Mouse (Mus musculus) ES-E14 (cell line): ENCODE measurements around the gene Fbxl18.

Source experiments
- CHD2 ChIP-seq: IDR thresholded peaks from 2 replicates; pipeline ENCODE4 v1.6.1; 2014; ENCODE audit warnings: mild to moderate bottlenecking, low read depth, low read length, inconsistent platforms
- ZC3H11A ChIP-seq: IDR thresholded peaks from 2 replicates; pipeline ENCODE4 v1.6.1; 2012; ENCODE audit warnings: low read depth, mild to moderate bottlenecking, inconsistent platforms, low read length, borderline replicate concordance
- ZNF384 ChIP-seq: IDR thresholded peaks from 2 replicates; pipeline ENCODE4 v1.6.1; 2012; ENCODE audit warnings: low read depth, low read length, inconsistent platforms

DNA sequence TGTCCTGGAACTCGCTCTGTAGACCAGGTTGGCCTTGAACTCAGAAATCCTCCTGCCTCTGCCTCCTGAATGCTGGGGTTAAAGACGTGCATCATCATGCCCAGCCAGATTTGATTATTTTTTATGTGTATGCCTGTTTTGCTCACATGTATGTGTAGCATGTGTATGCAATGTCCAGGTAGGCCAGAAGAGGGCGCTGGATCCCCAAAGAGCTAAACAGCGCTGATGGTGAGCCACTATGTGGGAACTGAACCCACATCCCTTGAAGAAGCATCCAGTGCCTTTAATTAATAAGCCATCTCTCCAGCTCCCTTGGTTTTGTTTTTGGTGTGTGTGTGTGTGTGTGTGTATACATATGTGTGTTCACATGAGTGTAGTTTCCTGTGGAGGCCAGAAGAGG, 38.8 kb downstream of the Fbxl18 start:
- TF ChIP-seq CHD2 (no peak), ZC3H11A (no peak), ZNF384 (no peak)
